Mouse (Mus musculus) heart, postnatal 14 days (tissue): ENCODE data around the gene Mgat5. TPM values are rescaled to one million over a fixed set of nuclear protein-coding genes. Genes with fewer than 3 reads are reported as not detected.

Experiments
- DNase-seq, 2 experiments: peaks; one replicate each; pipeline ENCODE4 v3.0.0; 2021 to 2022
- intact Hi-C: fragments of 180-260 bp; cut with DNase I; formaldehyde crosslinking; loops from one replicate; pipeline ENCODE4 v1.15.1; 2025
- total RNA-seq, 2 experiments: library from RNA; stranded (reverse); gene quantifications; 2 replicates each; pipeline ENCODE4 v1.2.3; 2021

Gene Mgat5
- total RNA-seq, 2 experiments from 2014 or later: 15.6 to 15.7 TPM

DNA sequence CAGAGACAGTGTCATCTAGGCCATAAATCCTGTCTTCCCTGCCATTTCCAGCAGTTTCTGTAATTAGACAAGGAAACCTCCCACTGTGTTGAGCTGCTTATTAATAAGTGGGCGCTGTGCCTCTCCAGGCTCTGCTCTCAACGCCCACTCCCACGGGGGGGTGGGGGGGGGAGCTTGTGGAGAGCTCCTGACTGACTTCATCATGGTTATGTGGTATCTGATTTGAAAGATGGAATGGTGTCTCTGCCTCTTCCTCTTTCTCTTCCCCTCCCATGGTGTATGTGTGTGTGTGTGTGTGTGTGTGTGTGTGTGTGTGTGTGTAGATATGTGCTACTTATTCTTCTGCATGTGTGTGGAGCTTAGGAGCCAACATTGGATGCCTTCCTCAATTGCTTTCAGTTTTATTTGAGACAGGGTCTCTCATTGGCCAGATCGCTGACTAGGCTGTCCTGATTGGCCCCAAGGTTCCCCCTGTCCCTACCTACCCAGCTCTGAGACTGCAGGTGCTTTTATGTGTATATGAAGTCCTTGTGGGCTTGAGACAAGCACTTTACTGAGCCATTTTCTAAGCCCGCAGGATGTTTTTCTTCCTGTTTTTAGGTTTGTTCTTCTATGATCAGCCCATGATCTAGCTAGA, 117.5 kb downstream of the Mgat5 start:
- intact Hi-C loops: no loop called here
- DNase-seq: no peak

DNA sequence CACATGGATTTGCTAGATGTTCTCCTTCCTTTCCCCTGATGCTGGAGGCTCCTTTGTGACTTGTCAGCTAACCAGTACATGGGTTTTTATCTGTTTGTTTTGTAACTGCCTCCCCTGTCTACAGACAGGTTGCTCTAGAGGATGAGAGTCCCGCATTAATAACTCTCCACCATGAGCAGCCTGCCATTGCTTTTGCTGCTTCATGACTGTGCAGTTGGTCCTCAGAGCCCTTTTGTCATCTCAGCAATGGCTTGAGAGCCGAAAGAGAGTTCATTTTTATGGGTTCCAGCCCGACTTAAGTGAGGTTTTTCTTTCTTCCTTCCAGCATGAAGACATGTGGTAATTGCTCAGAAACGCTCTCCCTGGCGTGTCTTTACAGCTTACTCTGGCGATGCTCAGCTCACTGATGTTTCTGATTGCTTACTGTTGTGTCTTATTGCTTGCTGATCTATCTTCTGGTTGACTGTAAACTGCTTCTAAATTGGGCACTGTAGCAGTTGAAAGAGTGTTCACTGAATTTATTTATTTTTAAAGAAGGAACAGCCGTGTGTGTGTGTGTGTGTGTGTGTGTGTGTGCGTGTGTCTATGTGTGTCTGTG, 120.9 kb downstream of the Mgat5 start:
- intact Hi-C loops: no loop called here
- no peak for DNase-seq

DNA sequence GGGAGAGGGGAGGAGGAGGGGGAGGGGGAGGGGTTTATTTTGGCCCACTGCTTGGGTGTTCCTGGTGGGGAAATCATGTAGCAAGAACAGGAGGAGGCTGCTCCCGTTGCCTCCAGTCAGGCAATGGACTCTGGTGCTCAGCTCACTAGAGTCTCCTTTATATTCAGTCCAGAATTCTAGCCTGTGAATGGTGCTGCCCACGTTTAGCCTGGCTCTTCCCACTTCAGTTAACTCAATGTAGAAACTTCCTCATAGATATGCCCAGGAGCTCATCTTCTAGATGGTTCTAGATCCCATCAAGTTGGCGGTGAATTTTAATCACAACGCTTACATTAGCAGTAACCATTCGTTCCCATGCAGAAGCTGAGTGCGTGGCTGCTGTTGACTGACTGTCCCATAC, 123.0 kb downstream of the Mgat5 start:
- no peak for DNase-seq
- intact Hi-C loops: no loop called here

DNA sequence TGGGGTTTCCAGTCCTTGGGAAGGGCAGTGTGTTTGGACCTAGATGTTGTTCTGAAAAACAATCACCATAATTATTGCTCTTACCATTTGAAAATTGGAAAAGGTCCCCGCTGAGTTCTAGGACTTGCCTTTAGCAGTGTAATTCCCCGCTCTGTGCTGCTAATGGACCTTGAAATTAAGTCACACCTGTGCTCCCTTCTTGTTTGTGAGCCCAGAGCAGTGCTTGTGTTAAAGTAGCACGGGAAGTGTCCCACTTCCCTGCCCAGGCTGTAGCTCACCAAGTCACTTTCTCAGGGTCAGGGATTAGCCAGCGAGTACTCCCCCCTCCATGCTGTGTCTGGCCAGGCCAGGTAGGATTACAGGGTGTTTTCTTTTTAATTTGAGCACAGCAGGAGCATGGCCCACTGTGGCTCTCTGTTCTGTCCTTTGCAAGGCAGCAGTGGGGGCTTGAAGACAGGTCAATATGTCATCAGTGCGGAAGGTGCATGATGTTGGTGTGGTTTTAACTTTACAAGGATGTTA, 123.6 kb downstream of the Mgat5 start:
- DNase-seq: no peak

DNA sequence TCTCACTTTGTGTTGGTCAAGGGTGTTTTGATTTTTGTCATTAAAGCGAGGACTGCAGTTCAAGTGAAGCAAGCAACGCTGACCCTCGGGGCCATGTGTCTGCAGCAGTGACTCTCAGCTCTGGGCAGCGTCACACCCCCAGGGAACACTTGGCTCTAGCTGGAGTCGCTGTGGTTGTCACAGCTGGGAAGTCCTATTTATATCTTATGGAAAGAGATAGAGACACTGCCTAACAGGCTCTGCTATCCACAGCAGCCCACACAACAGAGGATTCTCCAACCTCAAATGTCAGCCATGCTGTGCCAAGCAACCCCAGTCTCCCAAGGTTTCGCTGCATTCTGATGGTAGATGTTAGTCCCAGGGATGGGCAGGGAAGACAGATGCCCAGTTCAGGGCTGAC, 125.0 kb downstream of the Mgat5 start:
- DNase-seq: peak; percentile 49 to 63
- intact Hi-C loops: no loop called here

More for the DNA sequence above, 123.6 kb downstream of the Mgat5 start:
- intact Hi-C loops: no loop called here

DNA sequence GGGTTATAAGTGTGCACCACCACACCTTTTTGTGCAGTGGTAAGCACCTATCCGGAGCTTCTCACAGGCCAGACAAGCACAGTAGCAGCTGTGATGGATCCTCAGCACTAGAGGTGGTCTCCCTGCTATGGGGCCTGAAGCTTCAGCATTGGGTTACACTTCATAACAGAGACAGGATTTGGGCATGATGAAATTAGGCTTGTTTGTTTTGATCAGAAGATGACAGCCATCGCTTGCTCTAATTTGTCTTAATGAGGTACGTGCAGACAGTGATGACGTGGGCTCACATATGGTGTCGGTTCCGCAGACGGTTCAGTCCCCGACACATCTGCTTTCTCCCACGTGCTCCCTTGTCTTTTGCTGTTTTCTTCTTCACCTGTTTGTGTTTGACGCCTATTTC, 132.9 kb downstream of the Mgat5 start:
- no peak for DNase-seq
- intact Hi-C loops: no loop called here

DNA sequence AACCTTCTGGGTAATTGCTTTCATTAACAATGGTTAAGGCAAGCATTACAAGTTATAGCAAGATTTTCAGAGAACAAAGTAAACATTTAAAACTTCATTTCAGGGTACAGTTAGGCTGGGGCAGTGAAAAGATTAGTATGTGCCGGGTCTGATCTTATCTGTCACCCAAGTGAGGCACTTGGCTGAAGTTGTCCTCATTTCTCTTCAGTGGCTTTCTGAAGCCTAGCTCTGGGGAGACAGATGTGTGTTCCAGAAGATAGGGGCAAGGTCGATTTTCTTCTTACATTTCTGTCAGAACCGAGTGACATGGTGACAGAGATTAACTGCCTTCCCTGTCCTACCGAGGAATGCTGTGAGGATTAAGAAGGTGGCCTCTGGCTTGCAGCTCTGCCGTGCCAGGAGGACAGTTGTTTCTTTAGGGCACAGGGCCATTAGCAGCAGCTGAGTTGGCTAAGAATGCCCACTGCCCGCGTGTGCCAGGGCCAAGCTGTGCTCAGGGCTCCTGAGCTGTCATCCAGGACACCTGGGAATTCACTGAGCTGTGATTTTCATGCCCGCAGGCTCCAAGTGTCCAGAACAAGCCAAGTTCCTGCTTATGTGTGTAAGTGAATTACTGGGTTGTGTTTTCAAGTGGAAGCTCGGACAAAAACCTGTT, 134.1 kb downstream of the Mgat5 start:
- peak in 1 of 2 experiments; percentile 51 for DNase-seq
- intact Hi-C loops: no loop called here

DNA sequence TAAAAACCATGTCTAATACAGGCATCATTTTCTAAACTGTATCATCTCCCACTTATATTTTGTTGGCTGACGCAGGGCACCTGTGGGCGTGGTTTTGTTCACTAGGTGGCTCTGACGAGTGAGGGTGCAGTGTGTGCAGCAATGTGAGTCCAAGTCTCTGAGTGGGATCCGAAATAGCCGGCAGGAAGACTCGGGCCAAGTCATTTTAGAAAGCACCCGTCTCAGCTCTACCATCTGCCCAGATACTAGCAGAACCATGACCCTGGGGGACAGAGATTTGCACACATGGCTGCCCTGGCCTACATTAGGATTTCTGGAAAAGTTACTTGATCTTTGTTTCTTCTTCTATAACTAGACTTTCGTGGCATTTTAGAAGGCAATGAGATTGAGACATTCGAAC, 135.5 kb downstream of the Mgat5 start:
- intact Hi-C loops: no loop called here
- DNase-seq: no peak

DNA sequence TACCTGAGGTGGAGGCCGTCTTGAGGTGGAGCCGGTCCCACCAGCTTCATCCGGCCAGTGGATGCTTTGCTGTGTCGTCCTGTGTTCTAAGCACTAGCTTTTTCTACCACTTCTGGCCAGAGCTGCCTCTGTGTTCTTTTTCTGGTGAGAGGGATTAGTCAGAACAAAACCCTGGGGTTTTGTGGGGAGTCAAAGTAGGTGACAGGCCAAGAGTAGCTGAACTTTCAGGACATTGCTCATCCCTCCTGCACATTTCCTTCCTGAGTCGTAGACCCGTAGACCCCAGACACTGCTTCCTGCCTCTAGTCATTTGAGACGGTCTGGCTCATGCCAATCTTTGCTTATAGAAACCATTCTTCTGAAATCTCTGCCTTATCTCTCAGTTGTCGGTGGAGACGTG, 140.1 kb downstream of the Mgat5 start:
- DNase-seq: no peak
- intact Hi-C loops: no loop called here

DNA sequence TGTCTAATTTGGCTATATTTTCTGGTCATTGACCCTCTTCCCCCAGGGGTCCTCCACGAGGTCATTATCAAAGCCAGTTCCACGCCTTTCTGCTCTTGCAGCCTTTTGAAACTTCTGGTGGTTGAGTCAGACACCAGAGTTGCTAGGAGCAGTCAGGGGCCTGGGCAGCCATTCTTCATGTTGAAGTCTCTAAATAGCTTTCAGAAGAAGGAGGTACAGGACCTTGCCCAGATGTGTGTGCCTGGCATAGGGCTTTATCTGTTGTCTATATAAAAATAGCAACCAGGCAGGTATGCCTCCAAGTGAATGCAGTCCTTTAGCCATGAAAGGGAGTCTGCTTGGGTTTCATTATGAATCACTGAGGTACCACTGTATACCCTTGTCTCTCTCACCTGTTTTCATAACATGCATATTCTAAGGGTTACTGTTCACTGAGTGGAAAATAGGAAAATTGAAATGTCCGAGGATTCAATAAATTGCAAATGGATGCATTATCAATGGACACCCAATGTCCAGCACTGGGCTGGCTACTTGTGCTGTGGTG, 141.9 kb downstream of the Mgat5 start:
- intact Hi-C loops: no loop called here
- peak in 1 of 2 experiments; percentile 18 for DNase-seq

DNA sequence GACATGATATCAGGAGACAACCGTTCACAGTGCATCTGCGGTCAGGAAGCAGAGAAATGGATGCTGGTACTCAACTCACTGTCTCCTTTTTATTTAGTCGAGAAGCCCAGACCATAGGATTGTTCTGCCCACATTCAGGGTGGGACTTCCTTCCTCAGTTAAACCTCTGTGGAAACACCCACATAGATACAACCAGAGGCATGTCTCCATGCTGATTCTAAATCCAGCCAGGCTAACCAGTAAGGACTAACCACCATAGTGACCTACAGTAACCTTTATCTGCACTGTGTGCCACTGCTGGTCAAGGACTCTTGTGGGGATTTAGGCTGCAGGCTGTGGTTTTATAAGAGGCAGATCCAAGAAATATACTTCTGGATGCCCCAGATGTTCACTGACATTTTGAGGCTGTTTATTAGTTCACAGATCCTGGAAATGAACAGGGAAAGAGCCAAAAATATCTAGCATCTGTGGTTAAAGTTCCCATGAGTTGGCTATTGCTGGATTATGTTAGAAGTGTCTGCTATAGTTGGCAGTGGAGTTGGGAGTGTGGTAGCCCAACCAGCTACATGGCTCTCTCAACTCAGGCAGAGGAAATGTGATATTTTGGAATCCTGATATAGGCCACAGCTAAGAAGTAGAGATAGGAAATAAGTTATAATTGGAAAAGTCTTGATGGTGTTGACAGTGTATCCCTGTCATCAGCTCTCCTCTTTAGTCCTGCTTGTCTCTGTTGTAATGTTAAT, 143.2 kb downstream of the Mgat5 start:
- intact Hi-C loops: no loop called here
- DNase-seq: no peak

DNA sequence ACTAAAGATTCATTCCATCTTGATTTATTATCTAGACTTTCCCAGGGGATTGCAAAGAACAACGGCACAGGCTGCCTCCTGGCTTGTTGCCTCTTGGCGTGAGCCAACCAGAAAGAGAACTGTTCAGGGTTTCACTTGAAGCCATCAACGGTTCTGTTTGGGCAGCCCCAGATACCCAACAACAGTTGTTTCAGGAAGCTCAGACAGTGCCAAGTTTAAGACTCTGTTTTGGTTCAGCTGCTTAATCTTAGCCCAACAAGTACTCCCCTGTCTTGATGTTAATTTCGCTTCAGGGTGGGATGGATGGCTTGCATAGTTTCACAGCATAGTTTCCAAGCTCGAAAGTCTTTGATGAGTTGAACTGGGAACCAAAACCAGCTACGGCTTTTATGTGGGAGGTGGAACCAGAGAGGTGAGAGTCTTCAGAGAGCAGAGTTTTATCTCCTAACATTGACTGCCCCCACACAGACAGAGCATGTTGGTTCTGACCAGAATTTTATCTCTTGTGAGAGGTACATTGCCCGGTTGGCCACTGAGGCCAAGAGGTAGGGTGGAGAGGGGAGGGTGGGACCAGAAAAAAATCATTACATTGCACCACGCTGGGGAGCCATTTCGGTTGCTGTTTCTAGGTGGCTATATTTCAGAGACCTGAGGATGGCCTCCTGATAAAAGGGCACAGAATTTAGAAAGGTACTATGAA, 144.0 kb downstream of the Mgat5 start:
- intact Hi-C loops: no loop called here
- DNase-seq: peak; percentile 37 to 59

DNA sequence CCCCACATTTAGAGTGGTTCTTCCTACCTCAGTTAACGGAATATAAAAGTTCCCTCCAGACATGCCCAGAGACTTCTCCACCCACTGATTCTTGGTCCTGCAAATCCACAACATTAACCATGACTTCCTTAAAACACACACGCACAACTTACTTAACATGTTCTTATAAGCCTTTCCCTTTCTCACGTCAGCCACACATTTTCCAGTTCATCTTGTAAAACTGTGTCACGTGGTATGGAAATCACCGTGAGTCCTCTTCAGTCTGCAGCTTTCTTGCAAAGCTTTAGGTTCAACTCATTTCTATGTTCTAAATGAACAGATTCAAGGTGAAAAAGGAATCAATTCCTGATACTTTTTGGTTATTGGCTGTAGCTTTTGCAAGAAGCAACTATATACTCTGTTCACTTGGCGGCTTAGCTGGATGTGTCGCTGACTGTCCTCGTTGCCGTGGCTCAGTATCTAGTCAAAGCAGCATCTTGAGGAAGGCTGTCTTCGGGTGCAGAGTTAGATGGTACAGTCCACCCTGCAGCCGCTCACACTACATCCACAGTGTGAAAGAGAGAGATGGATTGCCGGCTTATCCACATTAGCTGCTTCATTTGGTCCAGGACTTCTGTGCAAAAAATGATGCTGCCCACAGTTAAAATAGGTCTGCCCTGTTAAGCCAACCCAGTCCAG, 146.7 kb downstream of the Mgat5 start:
- DNase-seq: no peak
- intact Hi-C loops: no loop called here

DNA sequence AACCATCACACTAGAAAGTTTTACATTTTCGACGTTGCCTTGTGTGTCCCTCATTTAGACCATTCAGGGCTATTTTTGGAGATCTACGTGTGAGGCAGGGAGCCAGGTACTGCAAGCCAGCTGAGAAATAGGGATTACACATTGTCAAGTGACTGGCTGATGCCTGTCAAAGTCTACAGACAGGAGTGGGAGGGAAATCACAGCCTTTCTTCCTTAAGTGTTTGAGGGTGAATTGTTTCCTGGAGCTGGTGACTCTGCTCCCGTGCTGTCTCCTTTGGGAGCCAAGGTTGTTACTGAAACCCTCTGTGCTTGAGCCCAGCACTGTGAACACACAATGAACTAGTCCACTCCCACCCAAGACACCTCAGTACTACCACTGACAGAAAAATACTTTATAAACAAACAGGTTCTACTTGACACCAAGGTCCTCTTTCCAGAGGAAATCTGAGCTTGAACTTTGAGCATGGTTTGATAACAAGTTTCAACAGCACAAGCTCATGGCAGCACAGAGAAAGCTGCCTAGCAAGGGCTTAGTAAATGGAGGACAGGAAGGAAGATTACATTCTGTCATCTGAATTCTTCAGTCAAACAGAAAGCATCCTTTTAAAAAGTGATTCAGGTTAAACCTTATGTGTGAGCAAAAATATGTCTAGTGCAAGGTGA, 147.4 kb downstream of the Mgat5 start:
- DNase-seq: peak; percentile 30 to 49
- intact Hi-C loops: no loop called here

DNA sequence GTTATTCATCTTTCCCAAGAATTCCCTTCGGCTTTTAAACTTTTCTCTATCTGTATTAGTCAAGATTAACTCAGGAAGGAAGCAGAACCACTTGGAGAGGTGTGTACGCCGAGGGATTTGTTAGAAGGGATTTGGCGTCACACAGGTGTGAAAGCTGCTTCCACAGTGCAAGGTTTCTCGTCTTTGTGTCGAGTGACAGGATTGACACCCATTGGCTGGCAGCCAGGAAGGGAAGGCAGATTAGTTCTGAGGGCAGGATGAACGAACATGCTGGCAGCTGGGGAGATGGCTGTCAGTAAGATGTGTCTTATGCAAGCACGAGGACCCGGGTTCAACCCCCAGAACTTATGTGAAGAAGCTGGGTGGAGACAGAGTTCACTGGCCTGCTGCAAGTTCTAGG, 148.6 kb downstream of the Mgat5 start:
- intact Hi-C loops: no loop called here
- peak; percentile 41 to 46 for DNase-seq

DNA sequence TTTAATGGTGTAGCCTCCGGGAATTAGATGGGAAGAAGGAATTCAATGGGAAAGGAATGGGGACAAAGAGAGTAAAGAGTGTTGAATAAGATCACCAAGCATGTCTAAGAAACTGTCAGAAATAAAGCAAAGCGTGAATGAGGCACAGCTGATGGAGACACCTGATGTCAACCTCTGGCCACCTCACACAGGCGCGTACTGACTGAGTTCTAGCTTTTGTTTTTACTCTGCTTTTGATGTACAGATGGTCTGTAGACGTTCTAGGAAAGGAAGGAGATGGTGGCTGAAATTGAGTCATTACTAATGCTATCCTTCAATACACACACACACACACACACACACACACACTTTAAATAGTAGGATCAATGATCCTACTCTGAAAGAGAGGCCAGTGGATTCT, 149.3 kb downstream of the Mgat5 start:
- no peak for DNase-seq
- intact Hi-C loops: no loop called here

DNA sequence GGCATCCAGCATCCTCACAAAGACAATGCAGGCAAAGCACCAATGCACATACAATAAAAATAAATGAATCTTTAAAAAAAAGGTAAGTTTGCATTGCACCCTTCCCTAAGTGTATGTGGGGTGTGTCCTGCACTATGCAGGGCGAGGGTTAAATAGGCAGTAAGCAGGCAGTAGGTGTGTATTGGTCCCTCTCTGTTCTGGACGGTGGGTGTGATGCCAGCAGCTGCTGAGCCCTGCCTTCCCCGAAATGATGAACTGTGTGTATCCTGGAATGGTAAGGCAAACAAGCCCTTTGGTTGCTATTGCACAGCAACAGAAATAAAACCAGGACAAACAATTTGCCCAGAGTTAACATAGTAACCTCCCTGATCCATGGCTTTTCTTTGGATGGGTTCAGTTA, 150.2 kb downstream of the Mgat5 start:
- intact Hi-C loops: no loop called here
- no peak for DNase-seq

DNA sequence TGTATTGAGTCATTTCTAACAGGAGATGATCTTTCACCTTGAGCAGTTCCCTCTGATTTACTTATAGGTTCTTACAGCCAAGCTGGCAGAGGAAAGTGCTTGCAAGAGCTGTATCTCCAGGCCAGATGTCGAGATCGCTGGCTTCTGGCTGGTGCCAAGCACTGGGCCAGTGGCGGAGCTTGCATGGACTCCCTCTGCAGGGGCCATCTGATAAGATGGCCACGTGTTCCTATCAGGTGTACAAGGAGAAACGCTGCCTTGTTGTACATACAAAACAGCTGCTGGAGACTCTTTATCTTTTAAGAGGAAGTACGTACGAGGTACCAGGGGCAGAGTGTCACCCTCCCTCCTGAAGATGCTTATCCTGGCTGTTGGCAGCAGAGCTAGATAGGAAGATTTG, 158.8 kb downstream of the Mgat5 start:
- DNase-seq: no peak
- intact Hi-C loops: no loop called here

DNA sequence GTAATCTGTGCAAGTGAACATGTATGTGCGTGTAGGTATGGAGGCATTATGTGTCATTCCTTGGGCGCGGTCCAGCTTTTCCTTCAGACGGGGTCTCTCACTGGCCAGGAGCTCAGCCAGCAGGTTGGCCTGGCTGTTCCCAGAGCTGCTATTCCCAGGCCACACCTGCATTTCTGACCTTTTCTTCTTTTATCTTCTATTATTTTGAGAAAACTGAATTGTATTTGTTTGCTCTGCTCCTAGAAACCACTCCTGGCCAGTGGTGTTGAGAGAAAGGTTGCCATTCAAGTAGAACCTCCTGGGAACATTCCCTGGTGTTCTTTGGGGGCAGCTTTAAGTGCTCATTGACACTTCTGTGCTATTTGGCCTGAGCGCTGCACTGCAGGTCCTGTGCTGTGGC, 160.9 kb downstream of the Mgat5 start:
- intact Hi-C loops: no loop called here
- DNase-seq: no peak
